9 mouse cellular contexts compared by ENCODE assay signal in genomic region chr14:79768076-79768830, GRCm38 (mm10). TPM values are rescaled to one million over a fixed set of nuclear protein-coding genes. Genes with fewer than 3 reads are reported as not detected.
DNase-seq lines count a peak whose midpoint lies in the region; ATAC-seq and TF ChIP-seq lines count a peak whose summit lies in the region.
"Had no signal": no experiment of that assay in that cellular context is flagged by ENCODE, and none has a peak within 500 bp of the region (broad histone marks: within the 10 kb centered on the region; RNA-seq: fewer than 3 reads in every experiment).

No protein-coding gene starts in this region.

- peaks cover 71% of the 10 kb centered on the region for H3K27me3 ChIP-seq in heart, embryonic 16.5 days (ENCODE audit: control insufficient read depth, insufficient read depth, low read length)
- peaks cover 72% of the 10 kb centered on the region for H3K27me3 ChIP-seq in hindbrain, embryonic 10.5 days (ENCODE audit: insufficient read depth, poor library complexity, severe bottlenecking)
- H3K27me3 ChIP-seq in midbrain, embryonic 15.5 days (replicated peaks), result no peaks in the 10 kb centered on the region
- H3K27me3 ChIP-seq in liver, embryonic 11.5 days (replicated peaks; ENCODE audit: control insufficient read depth, insufficient read depth, low read length), result peaks cover 65% of the 10 kb centered on the region

- no peaks in the 10 kb centered on the region for H3K36me3 ChIP-seq in heart, embryonic 16.5 days (ENCODE audit: control insufficient read depth, insufficient read depth)
- H3K36me3 ChIP-seq in hindbrain, embryonic 10.5 days, result peaks cover 32% of the 10 kb centered on the region
- H3K36me3 ChIP-seq in midbrain, embryonic 15.5 days (replicated peaks), result no peaks in the 10 kb centered on the region
- H3K36me3 ChIP-seq in liver, embryonic 11.5 days (ENCODE audit: control insufficient read depth, insufficient read depth, low read length), result no peaks in the 10 kb centered on the region

- no peak for ATAC-seq in heart, embryonic 16.5 days (replicated peaks; ENCODE audit: extremely low read depth, insufficient read depth, low FRiP score)
- no peak for ATAC-seq in midbrain, embryonic 15.5 days (replicated peaks)
- no peak for ATAC-seq in frontal cortex, adult (ENCODE audit: low TSS enrichment)
- no peak for ATAC-seq in liver, embryonic 11.5 days (replicated peaks; ENCODE audit: low FRiP score)

- 1% methylated on average over 55 of the region's 59 CpGs for WGBS in heart, embryonic 16.5 days
- 1% methylated on average over 59 of the region's 59 CpGs for WGBS in hindbrain, embryonic 10.5 days
- under 1% methylated on average over 58 of the region's 59 CpGs for WGBS in midbrain, embryonic 15.5 days
- 5% methylated on average over 58 of the region's 59 CpGs for WGBS in liver, embryonic 11.5 days

- no peak for DNase-seq in heart, adult 9 months (ENCODE audit: low spot score in 2 of 2)
- DNase-seq in brain, embryonic 14.5 days (ENCODE audit: low read depth), result peak; percentile 35
- peak; percentile 33 for DNase-seq in hindbrain, embryonic 10.5 days (ENCODE audit: low spot score)
- DNase-seq in gastrocnemius, postnatal 25 days, result no peak
- DNase-seq in liver, embryonic 11.5 days (ENCODE audit: low spot score), result no peak

- H3K4me2 ChIP-seq in heart, embryonic 16.5 days (ENCODE audit: low read depth, low read length), result peak overlapping the region; percentile 43
- H3K4me2 ChIP-seq in midbrain, embryonic 15.5 days, result peak overlapping the region; percentile 93
- H3K4me2 ChIP-seq in liver, embryonic 11.5 days, result no peak overlapping the region

- peak overlapping the region; percentile 28 for H3K4me3 ChIP-seq in heart, embryonic 16.5 days (ENCODE audit: low read length)
- peak overlapping the region; percentile 69 for H3K4me3 ChIP-seq in hindbrain, embryonic 10.5 days
- peak overlapping the region; percentile 65 for H3K4me3 ChIP-seq in midbrain, embryonic 15.5 days
- no peak overlapping the region for H3K4me3 ChIP-seq in liver, embryonic 11.5 days (ENCODE audit: low read depth, low read length)

- 0 out of 2 replicates have a peak, but pooled peaks have one; percentile 8 for TF ChIP-seq CTCF in brain, embryonic 14.5 days (IDR thresholded peaks at IDR 0.05; ENCODE audit: borderline replicate concordance, extremely low read depth, insufficient read depth, insufficient read length)

- H3K9me3 ChIP-seq in heart, embryonic 16.5 days (replicated peaks; ENCODE audit: control insufficient read depth, low read length), result no peaks in the 10 kb centered on the region
- no peaks in the 10 kb centered on the region for H3K9me3 ChIP-seq in hindbrain, embryonic 10.5 days
- H3K9me3 ChIP-seq in midbrain, embryonic 15.5 days, result no peaks in the 10 kb centered on the region
- no peaks in the 10 kb centered on the region for H3K9me3 ChIP-seq in liver, embryonic 11.5 days (ENCODE audit: control insufficient read depth, low read length)

- H3K9ac ChIP-seq in heart, embryonic 16.5 days (ENCODE audit: low read length), result no peak overlapping the region
- H3K9ac ChIP-seq in midbrain, embryonic 15.5 days, result peak overlapping the region; percentile 82
- no peak overlapping the region for H3K9ac ChIP-seq in liver, embryonic 11.5 days (ENCODE audit: low read depth, low read length)

- TF ChIP-seq POLR2A in brain, embryonic 14.5 days (IDR thresholded peaks at IDR 0.05; ENCODE audit: borderline replicate concordance, extremely low read depth, insufficient read depth, insufficient read length, poor library complexity, severe bottlenecking), result no peak

- H3K4me1 ChIP-seq in heart, embryonic 16.5 days (ENCODE audit: control insufficient read depth, insufficient read depth, low read length), result peaks cover 22% of the 10 kb centered on the region
- peaks cover 62% of the 10 kb centered on the region for H3K4me1 ChIP-seq in hindbrain, embryonic 10.5 days (replicated peaks)
- peaks cover 44% of the 10 kb centered on the region for H3K4me1 ChIP-seq in midbrain, embryonic 15.5 days
- 0 out of 2 replicates have a peak, but pooled peaks cover 2% of the 10 kb centered on the region for H3K4me1 ChIP-seq in liver, embryonic 11.5 days (replicated peaks; ENCODE audit: control insufficient read depth, insufficient read depth, low read length)

- H3K27ac ChIP-seq in heart, embryonic 16.5 days (ENCODE audit: low read length), result no peak overlapping the region
- H3K27ac ChIP-seq in hindbrain, embryonic 10.5 days, result peak overlapping the region; percentile 85
- peak overlapping the region; percentile 86 for H3K27ac ChIP-seq in midbrain, embryonic 15.5 days
- H3K27ac ChIP-seq in liver, embryonic 11.5 days (ENCODE audit: low read depth, low read length), result no peak overlapping the region

RNA-seq across cellular contexts. Expression of gene Pcdh8, which starts 2.9 kb away (rescaled TPM):
- polyA plus RNA-seq in heart, embryonic 16.5 days (2015; fragmentation: Nextera tagmentation; extraction: Ambion mirVana), result 0.07 and 0.34 TPM in 2 replicates
- 64.5 and 68.9 TPM in 2 replicates for polyA plus RNA-seq in brain, embryonic 14.5 days (2012; rRNA removed)
- 33.1 and 41.3 TPM in 2 replicates for polyA plus RNA-seq in hindbrain, embryonic 10.5 days (2016; fragmentation: Nextera tagmentation; extraction: Ambion mirVana)
- 72.8 and 73.2 TPM in 2 replicates for polyA plus RNA-seq in midbrain, embryonic 15.5 days (2015; fragmentation: Nextera tagmentation; extraction: Ambion mirVana)
- not detected for total RNA-seq in gastrocnemius, postnatal 25 days (2021)
- 0.12 and 0.21 TPM in 2 replicates for polyA plus RNA-seq in liver, embryonic 11.5 days (2014; fragmentation: Nextera tagmentation; extraction: Ambion mirVana)
- total RNA-seq: MEL had no signal

Comparison
In these comparisons a context has a peak if more than half of its experiments do, and no peak if none do; other contexts are left out.
1. H3K27ac ChIP-seq: peak in hindbrain, embryonic 10.5 days (single experiment) and midbrain, embryonic 15.5 days (single experiment); none in heart, embryonic 16.5 days (single experiment) and liver, embryonic 11.5 days (single experiment).
2. DNase-seq: peak in brain, embryonic 14.5 days (single experiment) and hindbrain, embryonic 10.5 days (single experiment); none in heart, adult 9 months (0 of 2), gastrocnemius, postnatal 25 days (single experiment) and liver, embryonic 11.5 days (single experiment).
3. RNA of gene Pcdh8, which starts 2.9 kb away (polyA plus RNA-seq): 72.8 to 73.2 TPM in midbrain, embryonic 15.5 days, 64.5 to 68.9 TPM in brain, embryonic 14.5 days and 33.1 to 41.3 TPM in hindbrain, embryonic 10.5 days; 0.07 to 0.34 TPM in heart, embryonic 16.5 days and 0.12 to 0.21 TPM in liver, embryonic 11.5 days; every median in the first group is over 10 times any median in the second.